Mouse (Mus musculus): ENCODE data around the gene Fam227a. TPM values are rescaled to one million over a fixed set of nuclear protein-coding genes. Genes with fewer than 3 reads are reported as not detected.

The Fam227a gene
- 10 to 100 TPM in 1 of 2 experiments, 1 to 10 TPM in 1; 8.0 to 13.2 TPM for total RNA-seq (2021)

- peak; percentile 97 to 98 for DNase-seq (ENCODE audit: low spot score in 2 of 2)
- intact Hi-C loops (cut with DNase I): loop anchor here (10.0 kb wide), 1 partner anchor 434 kb away; the partner anchor contains the start of genes Gm49486 and Pick1
These were observed at the start of gene Fam227a, which contains the start of gene Cby1 for GRCm38 (mm10) chr15:79658531-79659375. TSS of gene Fam227a (minus strand) at chr15:79658956. TSS of gene Cby1 (plus strand) at chr15:79659199.

- intact Hi-C loops (cut with DNase I): no loop called here
- DNase-seq (ENCODE audit: low spot score in 2 of 2): no peak
These were observed 49.6 kb upstream of the Fam227a start for GRCm38 (mm10) chr15:79708229-79708822.

- DNase-seq (ENCODE audit: low spot score in 2 of 2): no peak
- intact Hi-C loops (cut with DNase I): no loop called here
These were observed 48.0 kb upstream of the Fam227a start for GRCm38 (mm10) chr15:79706603-79707214.

GRCm38 (mm10) chr15:79697558-79698187 lies 38.9 kb upstream of the Fam227a start:
- intact Hi-C loops (cut with DNase I): no loop called here
- DNase-seq (ENCODE audit: low spot score in 2 of 2): no peak

- DNase-seq (ENCODE audit: low spot score in 2 of 2): no peak
- intact Hi-C loops (cut with DNase I): no loop called here
These were observed 38.3 kb upstream of the Fam227a start for GRCm38 (mm10) chr15:79697011-79697410.

- intact Hi-C loops (cut with DNase I): no loop called here
- DNase-seq (ENCODE audit: low spot score in 2 of 2): no peak
These were observed 37.8 kb upstream of the Fam227a start for GRCm38 (mm10) chr15:79696508-79696907.

- no peak for DNase-seq (ENCODE audit: low spot score in 2 of 2)
- intact Hi-C loops (cut with DNase I): no loop called here
These were observed 36.8 kb upstream of the Fam227a start for GRCm38 (mm10) chr15:79695516-79695915.

GRCm38 (mm10) chr15:79694512-79694911 lies 35.8 kb upstream of the Fam227a start:
- intact Hi-C loops (cut with DNase I): no loop called here
- DNase-seq (ENCODE audit: low spot score in 2 of 2): no peak

- intact Hi-C loops (cut with DNase I): no loop called here
- DNase-seq (ENCODE audit: low spot score in 2 of 2): no peak
These were observed 35.0 kb upstream of the Fam227a start for GRCm38 (mm10) chr15:79693740-79694139.

GRCm38 (mm10) chr15:79692334-79692733 lies 33.6 kb upstream of the Fam227a start:
- DNase-seq (ENCODE audit: low spot score in 2 of 2): no peak
- intact Hi-C loops (cut with DNase I): no loop called here

GRCm38 (mm10) chr15:79691023-79691508 lies 32.3 kb upstream of the Fam227a start:
- intact Hi-C loops (cut with DNase I): no loop called here
- DNase-seq (ENCODE audit: low spot score in 2 of 2): peak in 1 of 2 experiments; percentile 66

GRCm38 (mm10) chr15:79690426-79691022 lies 31.8 kb upstream of the Fam227a start, which contains the start of gene Gtpbp1:
TSS of gene Gtpbp1 (plus strand) at chr15:79690845.
- intact Hi-C loops (cut with DNase I): no loop called here

GRCm38 (mm10) chr15:79689662-79690425 lies 31.1 kb upstream of the Fam227a start:
- intact Hi-C loops (cut with DNase I): no loop called here

More at GRCm38 (mm10) chr15:79690426-79691022, 31.8 kb upstream of the Fam227a start, which contains the start of gene Gtpbp1:
- DNase-seq (ENCODE audit: low spot score in 2 of 2): peak; percentile 97 to 98

GRCm38 (mm10) chr15:79688268-79688956 lies 29.7 kb upstream of the Fam227a start:
- intact Hi-C loops (cut with DNase I): no loop called here
- no peak for DNase-seq (ENCODE audit: low spot score in 2 of 2)

More at GRCm38 (mm10) chr15:79689662-79690425, 31.1 kb upstream of the Fam227a start:
- DNase-seq (ENCODE audit: low spot score in 2 of 2): no peak

GRCm38 (mm10) chr15:79687646-79688267 lies 29.0 kb upstream of the Fam227a start, which contains the start of gene Josd1:
TSS of gene Josd1 (minus strand) at chr15:79687919.
- peak; percentile 96 to 98 for DNase-seq (ENCODE audit: low spot score in 2 of 2)
- intact Hi-C loops (cut with DNase I): loop anchor here (2.0 kb wide), 1 partner anchor 17 kb away; the partner anchor contains the start of gene Tomm22

GRCm38 (mm10) chr15:79687175-79687574 lies 28.4 kb upstream of the Fam227a start:
- intact Hi-C loops (cut with DNase I): loop anchor here (2.0 kb wide), 1 partner anchor 16 kb away; the partner anchor contains the start of gene Tomm22
- peak in 1 of 2 experiments; percentile 61 for DNase-seq (ENCODE audit: low spot score in 2 of 2)
